Mouse (Mus musculus) adrenal gland, postnatal 10 days (tissue): ENCODE data around the gene Cd22. TPM values are rescaled to one million over a fixed set of nuclear protein-coding genes. Genes with fewer than 3 reads are reported as not detected.
"Not testable (repeated sequence)": the region's sequence is repeated elsewhere in the genome, so short reads cannot be mapped to it uniquely, and the experiment has no call there.

Experiments
- DNase-seq: peaks from one replicate; pipeline ENCODE4 v3.0.0; 2021; ENCODE audit warnings: mixed read lengths
- long read RNA-seq, 2 experiments: library from polyadenylated mRNA; stranded (forward); transcript quantifications; one replicate each; pipeline ENCODE4 v2.0.0; 2021
- total RNA-seq, 2 experiments: library from RNA; stranded (reverse); gene quantifications; 2 replicates each; pipeline ENCODE4 v1.2.3; 2021

Gene Cd22
- total RNA-seq = 1 to 10 TPM; 3.3 to 5.1 TPM
- long read RNA-seq, experiment 1 = 0 reads
- long read RNA-seq, experiment 2 = 0 reads

GRCm38 (mm10) chr7:30880176-30880575 lies at the start of gene Cd22:
Gene Cd22, minus strand, starts transcription at chr7:30880342.
- no peak for DNase-seq

GRCm38 (mm10) chr7:30924581-30924980 lies 44.4 kb upstream of the Cd22 start, which contains the start of gene Hamp2:
Gene Hamp2, minus strand, starts transcription at chr7:30924681.
- DNase-seq = not testable (repeated sequence)

- no peak for DNase-seq
Measured at GRCm38 (mm10) chr7:30924071-30924470, 43.9 kb upstream of the Cd22 start.

GRCm38 (mm10) chr7:30922490-30922889 lies 42.3 kb upstream of the Cd22 start:
- not testable (repeated sequence) for DNase-seq

GRCm38 (mm10) chr7:30920217-30920616 lies 40.1 kb upstream of the Cd22 start:
- no peak for DNase-seq

- DNase-seq = no peak
Measured at GRCm38 (mm10) chr7:30917219-30917618, 37.1 kb upstream of the Cd22 start.

- DNase-seq = no peak
Measured at GRCm38 (mm10) chr7:30916713-30917112, 36.6 kb upstream of the Cd22 start.

GRCm38 (mm10) chr7:30914732-30915131 lies 34.6 kb upstream of the Cd22 start, which contains the start of gene Mag:
Gene Mag, minus strand, starts transcription at chr7:30914873.
- DNase-seq = no peak

- DNase-seq = no peak
Measured at GRCm38 (mm10) chr7:30909773-30910172, 29.6 kb upstream of the Cd22 start.

GRCm38 (mm10) chr7:30908992-30909431 lies 28.9 kb upstream of the Cd22 start:
- no peak for DNase-seq

GRCm38 (mm10) chr7:30908277-30908991 lies 28.3 kb upstream of the Cd22 start:
- peak; percentile 32 for DNase-seq

GRCm38 (mm10) chr7:30904042-30904441 lies 23.9 kb upstream of the Cd22 start:
- DNase-seq = peak; percentile 46

GRCm38 (mm10) chr7:30895217-30895616 lies 15.1 kb upstream of the Cd22 start:
- DNase-seq = no peak

GRCm38 (mm10) chr7:30892515-30892914 lies 12.4 kb upstream of the Cd22 start:
- DNase-seq = no peak

GRCm38 (mm10) chr7:30891746-30892145 lies 11.6 kb upstream of the Cd22 start:
- no peak for DNase-seq

- DNase-seq = no peak
Measured at GRCm38 (mm10) chr7:30890681-30891080, 10.5 kb upstream of the Cd22 start.

- DNase-seq = no peak
Measured at GRCm38 (mm10) chr7:30888786-30889185, 8.6 kb upstream of the Cd22 start.

GRCm38 (mm10) chr7:30887568-30888188 lies 7.5 kb upstream of the Cd22 start:
- no peak for DNase-seq

- DNase-seq = peak; percentile 31
Measured at GRCm38 (mm10) chr7:30886852-30887251, 6.7 kb upstream of the Cd22 start.

- peak; percentile 30 for DNase-seq
Measured at GRCm38 (mm10) chr7:30884047-30884446, 3.9 kb upstream of the Cd22 start.

- no peak for DNase-seq
Measured at GRCm38 (mm10) chr7:30881367-30881766, 1.2 kb upstream of the Cd22 start.

- no peak for DNase-seq
Measured at GRCm38 (mm10) chr7:30878950-30879349, 1.2 kb downstream of the Cd22 start.

GRCm38 (mm10) chr7:30873083-30873482 lies 7.1 kb downstream of the Cd22 start:
- peak; percentile 89 for DNase-seq

GRCm38 (mm10) chr7:30863386-30863785 lies 16.8 kb downstream of the Cd22 start:
- DNase-seq = no peak
